Mouse (Mus musculus) spleen, postnatal 10 days (tissue): Measurements from ENCODE around the gene Ranbp2.
A peak's percentile ranks its signal among the peaks of the same experiment; 100 is the strongest.
"Not testable (repeated sequence)": the region's sequence is repeated elsewhere in the genome, so short reads cannot be mapped to it uniquely, and the experiment has no call there.

Experiments
- DNase-seq, 2 experiments: peaks; one replicate each; pipeline ENCODE4 v3.0.0; 2021 to 2022; ENCODE audit warnings: low spot score in 2 of 2

Gene Ranbp2

GRCm38 (mm10) chr10:58497320-58498284 is 50.9 kb downstream of the Ranbp2 start, which contains the start of gene Ccdc138:
Ccdc138 (plus strand) TSS chr10:58497948.
- peak; percentile 97 for DNase-seq

DNA sequence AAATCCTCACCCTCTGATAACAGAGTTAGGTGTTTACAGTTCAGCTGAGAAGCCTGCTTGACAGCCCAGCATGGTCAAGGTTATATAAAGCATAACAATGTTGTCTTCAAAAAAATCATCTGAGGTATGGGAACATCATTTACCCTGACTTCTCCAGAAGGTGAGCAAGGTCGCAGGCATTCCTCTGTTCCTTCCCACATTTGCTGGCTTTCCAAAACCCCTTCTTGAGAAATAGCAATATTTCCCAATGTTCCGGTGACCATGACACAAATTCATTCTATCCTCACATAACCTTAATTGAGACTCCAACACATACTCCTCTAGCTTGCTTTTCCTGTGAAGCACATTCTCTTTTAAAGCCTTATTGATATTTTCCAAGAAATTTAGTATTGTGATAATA is 51.8 kb downstream of the Ranbp2 start:
- DNase-seq: no peak

- DNase-seq: no peak
Observed at GRCm38 (mm10) chr10:58529358-58529757, 82.6 kb downstream of the Ranbp2 start.

- DNase-seq: no peak
Observed at GRCm38 (mm10) chr10:58530896-58531790, 84.4 kb downstream of the Ranbp2 start.

DNA sequence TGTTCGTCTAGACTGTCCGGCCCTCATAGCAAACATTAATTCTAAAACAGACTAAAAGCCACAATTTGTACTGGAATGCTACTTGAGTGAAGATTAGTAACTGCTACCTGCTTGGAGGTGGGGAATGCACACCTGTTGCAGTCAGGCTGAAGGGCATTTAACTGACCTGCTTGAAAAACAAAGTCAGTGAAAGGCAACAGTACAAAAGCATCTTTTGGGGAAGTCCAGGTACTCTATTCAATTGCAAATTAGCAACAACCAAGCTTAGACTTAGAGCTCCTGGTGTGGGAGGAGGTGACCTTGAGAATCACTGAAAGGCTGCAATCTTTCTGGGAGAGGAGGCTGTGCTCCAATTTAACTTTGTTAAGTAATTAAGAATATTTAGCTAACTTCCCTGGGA is 85.5 kb downstream of the Ranbp2 start:
- DNase-seq: no peak

GRCm38 (mm10) chr10:58536276-58536675 is 89.6 kb downstream of the Ranbp2 start:
- not testable (repeated sequence) for DNase-seq

DNA sequence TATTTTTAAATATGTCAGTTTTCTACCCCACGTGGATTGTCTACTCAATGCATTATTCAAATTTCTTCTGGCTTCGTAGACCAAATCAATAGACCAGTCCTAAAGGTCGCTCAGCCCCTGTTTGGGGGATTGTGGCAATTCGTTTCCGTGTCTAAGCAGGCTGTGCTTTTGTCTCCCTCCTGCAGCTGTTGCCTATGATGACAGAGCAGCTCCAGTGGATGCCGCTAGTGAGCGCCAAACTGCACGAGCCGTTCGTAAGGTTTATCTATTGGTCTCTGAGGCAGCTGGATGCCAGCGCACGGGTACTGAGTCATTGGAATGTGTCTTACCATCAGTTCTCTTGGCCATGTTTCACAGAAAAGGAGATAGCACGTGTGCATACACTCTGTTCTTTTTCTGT is 93.9 kb downstream of the Ranbp2 start:
- no peak for DNase-seq
